ENCODE assay signal across 8 mouse cellular contexts in genomic region chr2:122148242-122148917, GRCm38 (mm10). TPM values are rescaled to one million over a fixed set of nuclear protein-coding genes. Genes with fewer than 3 reads are reported as not detected.
A peak's percentile ranks its signal among the peaks of the same experiment; 100 is the strongest.
DNase-seq lines count a peak whose midpoint lies in the region; ATAC-seq lines count a peak whose summit lies in the region.

No protein-coding gene starts in this region.

- H3K9ac ChIP-seq in embryonic facial prominence, embryonic 14.5 days (ENCODE audit: low read depth, low read length) = peak overlapping the region; percentile 76
- H3K9ac ChIP-seq in heart, embryonic 13.5 days = peak overlapping the region; percentile 92
- H3K9ac ChIP-seq in kidney, embryonic 15.5 days = peak overlapping the region; percentile 65
- peak overlapping the region; percentile 80 for H3K9ac ChIP-seq in liver, embryonic 16.5 days (ENCODE audit: low read depth, low read length)

- peak overlapping the region; percentile 84; the same call in 1 of the 2 replicates for H3K27ac ChIP-seq in embryonic facial prominence, embryonic 14.5 days (replicated peaks; ENCODE audit: low read depth, low read length)
- H3K27ac ChIP-seq in heart, embryonic 13.5 days (replicated peaks) = peak overlapping the region; percentile 84
- peak overlapping the region; percentile 81 for H3K27ac ChIP-seq in kidney, embryonic 15.5 days
- H3K27ac ChIP-seq in liver, embryonic 16.5 days (ENCODE audit: low read length) = peak overlapping the region; percentile 80

- peak overlapping the region; percentile 80 for H3K4me3 ChIP-seq in embryonic facial prominence, embryonic 14.5 days (ENCODE audit: low read depth, low read length)
- H3K4me3 ChIP-seq in heart, embryonic 13.5 days = peak overlapping the region; percentile 81
- H3K4me3 ChIP-seq in kidney, embryonic 15.5 days (replicated peaks) = peak overlapping the region; percentile 69
- peak overlapping the region; percentile 75 for H3K4me3 ChIP-seq in liver, embryonic 16.5 days (ENCODE audit: low read depth, low read length)

- no peaks in the 10 kb centered on the region for H3K27me3 ChIP-seq in embryonic facial prominence, embryonic 14.5 days (replicated peaks; ENCODE audit: control insufficient read depth, insufficient read depth, low read length)
- no peaks in the 10 kb centered on the region; the same call in 1 of the 2 replicates for H3K27me3 ChIP-seq in heart, embryonic 13.5 days (replicated peaks)
- H3K27me3 ChIP-seq in kidney, embryonic 15.5 days = no peaks in the 10 kb centered on the region
- no peaks in the 10 kb centered on the region for H3K27me3 ChIP-seq in liver, embryonic 16.5 days (ENCODE audit: control insufficient read depth, insufficient read depth, low read depth, low read length)

- 26% methylated on average over 18 of the region's 18 CpGs for WGBS in embryonic facial prominence, embryonic 14.5 days
- 28% methylated on average over 18 of the region's 18 CpGs for WGBS in heart, embryonic 13.5 days
- WGBS in kidney, embryonic 15.5 days = 23% methylated on average over 18 of the region's 18 CpGs
- WGBS in liver, embryonic 16.5 days (ENCODE audit: insufficient replicate concordance) = 5% methylated on average over 18 of the region's 18 CpGs

- H3K36me3 ChIP-seq in embryonic facial prominence, embryonic 14.5 days (ENCODE audit: control insufficient read depth, insufficient read depth, low read length) = 0 out of 2 replicates have a peak, but pooled peaks cover 6% of the 10 kb centered on the region
- H3K36me3 ChIP-seq in heart, embryonic 13.5 days = peaks cover 24% of the 10 kb centered on the region
- H3K36me3 ChIP-seq in kidney, embryonic 15.5 days = peaks cover 6% of the 10 kb centered on the region; the same call in 1 of the 2 replicates
- H3K36me3 ChIP-seq in liver, embryonic 16.5 days (ENCODE audit: control insufficient read depth, insufficient read depth) = peaks cover 10% of the 10 kb centered on the region

- H3K4me2 ChIP-seq in embryonic facial prominence, embryonic 14.5 days (ENCODE audit: low read depth, low read length) = peak overlapping the region; percentile 65
- peak overlapping the region; percentile 79 for H3K4me2 ChIP-seq in heart, embryonic 13.5 days
- H3K4me2 ChIP-seq in kidney, embryonic 15.5 days = peak overlapping the region; percentile 86
- peak overlapping the region; percentile 83 for H3K4me2 ChIP-seq in liver, embryonic 16.5 days (ENCODE audit: low read depth, low read length)

- DNase-seq in urinary bladder, postnatal 14 days (ENCODE audit: low spot score) = peak; percentile 71
- no peak for DNase-seq in urinary bladder, postnatal 10 days (ENCODE audit: low spot score)
- peak; percentile 71 for DNase-seq in embryonic facial prominence, embryonic 14.5 days (ENCODE audit: low spot score)
- DNase-seq in neural tube, embryonic 10.5 days (ENCODE audit: extremely low spot score, low spot score) = peak; percentile 18
- DNase-seq in testis, postnatal 10 days (ENCODE audit: low spot score) = peak; percentile 65

- no peak for ATAC-seq in embryonic facial prominence, embryonic 14.5 days (ENCODE audit: low read depth)
- ATAC-seq in heart, embryonic 13.5 days (ENCODE audit: extremely low read depth, insufficient number of reproducible peaks, low FRiP score, low TSS enrichment) = no peak
- ATAC-seq in kidney, embryonic 15.5 days (replicated peaks; ENCODE audit: low FRiP score) = no peak; the same call in 1 of the 2 replicates
- ATAC-seq in liver, embryonic 16.5 days (ENCODE audit: low read depth) = peak; percentile 17

- H3K9me3 ChIP-seq in embryonic facial prominence, embryonic 14.5 days (ENCODE audit: control insufficient read depth, low read length) = no peaks in the 10 kb centered on the region
- no peaks in the 10 kb centered on the region for H3K9me3 ChIP-seq in heart, embryonic 13.5 days
- no peaks in the 10 kb centered on the region for H3K9me3 ChIP-seq in kidney, embryonic 15.5 days (replicated peaks)
- H3K9me3 ChIP-seq in liver, embryonic 16.5 days (replicated peaks; ENCODE audit: control insufficient read depth, low read length) = no peaks in the 10 kb centered on the region

- 0 out of 2 replicates have a peak, but pooled peaks cover 5% of the 10 kb centered on the region for H3K4me1 ChIP-seq in embryonic facial prominence, embryonic 14.5 days (ENCODE audit: control insufficient read depth, insufficient read depth, low read length)
- peaks cover 22% of the 10 kb centered on the region for H3K4me1 ChIP-seq in heart, embryonic 13.5 days
- peaks cover 4% of the 10 kb centered on the region; the same call in 1 of the 2 replicates for H3K4me1 ChIP-seq in kidney, embryonic 15.5 days
- H3K4me1 ChIP-seq in liver, embryonic 16.5 days (ENCODE audit: control insufficient read depth, low read depth, low read length) = peaks cover 28% of the 10 kb centered on the region

RNA-seq across cellular contexts. Expression of gene B2m, which starts 0.9 kb away (rescaled TPM):
- 353 and 386 TPM in 2 replicates for polyA plus RNA-seq in embryonic facial prominence, embryonic 14.5 days (2014; fragmentation: Nextera tagmentation; extraction: Ambion mirVana)
- polyA plus RNA-seq in heart, embryonic 13.5 days (2015; fragmentation: Nextera tagmentation; extraction: Ambion mirVana) = 268 and 284 TPM in 2 replicates
- 234 and 241 TPM in 2 replicates for polyA plus RNA-seq in kidney, embryonic 15.5 days (2015; fragmentation: Nextera tagmentation; extraction: Ambion mirVana)
- 426 and 495 TPM in 2 replicates for polyA plus RNA-seq in liver, embryonic 16.5 days (2015; fragmentation: Nextera tagmentation; extraction: Ambion mirVana)

RNA-seq across cellular contexts. Expression of gene Trim69, which starts 12.1 kb away (rescaled TPM):
- 0.10 TPM in 1 of 2 replicates, not detected in the other for polyA plus RNA-seq in embryonic facial prominence, embryonic 14.5 days (2014; fragmentation: Nextera tagmentation; extraction: Ambion mirVana)
- polyA plus RNA-seq in heart, embryonic 13.5 days (2015; fragmentation: Nextera tagmentation; extraction: Ambion mirVana) = 0.14 TPM in 1 of 2 replicates, not detected in the other
- polyA plus RNA-seq in kidney, embryonic 15.5 days (2015; fragmentation: Nextera tagmentation; extraction: Ambion mirVana) = 0.09 TPM in 1 of 2 replicates, not detected in the other
- polyA plus RNA-seq in liver, embryonic 16.5 days (2015; fragmentation: Nextera tagmentation; extraction: Ambion mirVana) = 0.05 and 0.07 TPM in 2 replicates

RNA-seq across cellular contexts. Expression of gene Spg11, which starts 30.2 kb away (rescaled TPM):
- 9.3 and 9.8 TPM in 2 replicates for polyA plus RNA-seq in embryonic facial prominence, embryonic 14.5 days (2014; fragmentation: Nextera tagmentation; extraction: Ambion mirVana)
- 4.7 and 4.9 TPM in 2 replicates for polyA plus RNA-seq in heart, embryonic 13.5 days (2015; fragmentation: Nextera tagmentation; extraction: Ambion mirVana)
- 9.1 and 9.8 TPM in 2 replicates for polyA plus RNA-seq in kidney, embryonic 15.5 days (2015; fragmentation: Nextera tagmentation; extraction: Ambion mirVana)
- polyA plus RNA-seq in liver, embryonic 16.5 days (2015; fragmentation: Nextera tagmentation; extraction: Ambion mirVana) = 3.2 and 3.5 TPM in 2 replicates

RNA-seq across cellular contexts. Expression of gene Patl2, which starts 37.6 kb away (rescaled TPM):
- polyA plus RNA-seq in embryonic facial prominence, embryonic 14.5 days (2014; fragmentation: Nextera tagmentation; extraction: Ambion mirVana) = 0.08 TPM in 1 of 2 replicates, not detected in the other
- polyA plus RNA-seq in heart, embryonic 13.5 days (2015; fragmentation: Nextera tagmentation; extraction: Ambion mirVana) = not detected in 2 replicates
- 0.06 TPM in 1 of 2 replicates, not detected in the other for polyA plus RNA-seq in kidney, embryonic 15.5 days (2015; fragmentation: Nextera tagmentation; extraction: Ambion mirVana)
- 0.04 and 0.07 TPM in 2 replicates for polyA plus RNA-seq in liver, embryonic 16.5 days (2015; fragmentation: Nextera tagmentation; extraction: Ambion mirVana)

RNA-seq across cellular contexts. Expression of gene Terb2, which starts 37.7 kb away (rescaled TPM):
- not detected in 2 replicates for polyA plus RNA-seq in embryonic facial prominence, embryonic 14.5 days (2014; fragmentation: Nextera tagmentation; extraction: Ambion mirVana)
- polyA plus RNA-seq in heart, embryonic 13.5 days (2015; fragmentation: Nextera tagmentation; extraction: Ambion mirVana) = not detected in 2 replicates
- not detected in 2 replicates for polyA plus RNA-seq in kidney, embryonic 15.5 days (2015; fragmentation: Nextera tagmentation; extraction: Ambion mirVana)
- polyA plus RNA-seq in liver, embryonic 16.5 days (2015; fragmentation: Nextera tagmentation; extraction: Ambion mirVana) = not detected in 2 replicates
